22 mouse cellular contexts compared by ENCODE assay signal in genomic region chr16:40697253-40697652, GRCm38 (mm10).
DNase-seq lines count a peak whose midpoint lies in the region; ATAC-seq and TF ChIP-seq lines count a peak whose summit lies in the region.
"Had no signal": no experiment of that assay in that cellular context is flagged by ENCODE, and none has a peak within 500 bp of the region (broad histone marks: within the 10 kb centered on the region; RNA-seq: fewer than 3 reads in every experiment).

No protein-coding gene starts in this region.

- H3K4me1 ChIP-seq in kidney, embryonic 15.5 days, result no peaks in the 10 kb centered on the region
- H3K4me1 ChIP-seq in kidney, postnatal 0 days (replicated peaks; ENCODE audit: insufficient read depth, low read length), result no peaks in the 10 kb centered on the region
- H3K4me1 ChIP-seq in lung, embryonic 14.5 days (ENCODE audit: insufficient read depth), result no peaks in the 10 kb centered on the region
- H3K4me1 ChIP-seq: embryonic facial prominence, embryonic 13.5 days; embryonic facial prominence, embryonic 15.5 days had no signal

- H3K27me3 ChIP-seq in kidney, embryonic 15.5 days, result no peaks in the 10 kb centered on the region
- no peaks in the 10 kb centered on the region for H3K27me3 ChIP-seq in kidney, postnatal 0 days (ENCODE audit: insufficient read depth, low read length)
- no peaks in the 10 kb centered on the region for H3K27me3 ChIP-seq in lung, embryonic 14.5 days (ENCODE audit: insufficient read depth, low read length)
- H3K27me3 ChIP-seq: embryonic facial prominence, embryonic 13.5 days; embryonic facial prominence, embryonic 15.5 days; forebrain, embryonic 13.5 days; forebrain, embryonic 15.5 days had no signal

- no peak overlapping the region for H3K27ac ChIP-seq in kidney, embryonic 15.5 days
- no peak overlapping the region for H3K27ac ChIP-seq in kidney, postnatal 0 days
- H3K27ac ChIP-seq in lung, embryonic 14.5 days (ENCODE audit: low read depth), result no peak overlapping the region
- H3K27ac ChIP-seq: embryonic facial prominence, embryonic 13.5 days; embryonic facial prominence, embryonic 15.5 days; forebrain, embryonic 13.5 days; forebrain, embryonic 15.5 days had no signal

- H3K4me2 ChIP-seq in kidney, embryonic 15.5 days, result no peak overlapping the region
- no peak overlapping the region for H3K4me2 ChIP-seq in kidney, postnatal 0 days (ENCODE audit: low read length)
- no peak overlapping the region for H3K4me2 ChIP-seq in lung, embryonic 14.5 days
- H3K4me2 ChIP-seq: embryonic facial prominence, embryonic 13.5 days; embryonic facial prominence, embryonic 15.5 days; forebrain, embryonic 13.5 days; forebrain, embryonic 15.5 days had no signal

- 49% methylated on average over 3 of the region's 3 CpGs for WGBS in kidney, embryonic 15.5 days
- WGBS in kidney, postnatal 0 days, result 39% methylated on average over 3 of the region's 3 CpGs
- WGBS in lung, embryonic 14.5 days, result 58% methylated on average over 3 of the region's 3 CpGs

- no peak overlapping the region for H3K4me3 ChIP-seq in kidney, embryonic 15.5 days (replicated peaks)
- no peak overlapping the region for H3K4me3 ChIP-seq in kidney, postnatal 0 days (replicated peaks; ENCODE audit: low read depth, low read length)
- no peak overlapping the region for H3K4me3 ChIP-seq in lung, embryonic 14.5 days (ENCODE audit: low read depth, low read length)
- H3K4me3 ChIP-seq: embryonic facial prominence, embryonic 13.5 days; embryonic facial prominence, embryonic 15.5 days; forebrain, embryonic 13.5 days; forebrain, embryonic 15.5 days had no signal

- H3K9ac ChIP-seq in kidney, embryonic 15.5 days, result no peak overlapping the region
- H3K9ac ChIP-seq in kidney, postnatal 0 days (ENCODE audit: low read depth, low read length), result no peak overlapping the region
- no peak overlapping the region for H3K9ac ChIP-seq in lung, embryonic 14.5 days
- H3K9ac ChIP-seq: embryonic facial prominence, embryonic 13.5 days; embryonic facial prominence, embryonic 15.5 days; forebrain, embryonic 13.5 days; forebrain, embryonic 15.5 days had no signal

- H3K9me3 ChIP-seq in kidney, embryonic 15.5 days (replicated peaks), result no peaks in the 10 kb centered on the region
- no peaks in the 10 kb centered on the region for H3K9me3 ChIP-seq in kidney, postnatal 0 days (replicated peaks; ENCODE audit: low read length)
- H3K9me3 ChIP-seq in lung, embryonic 14.5 days (ENCODE audit: low read depth, low read length), result no peaks in the 10 kb centered on the region
- H3K9me3 ChIP-seq: embryonic facial prominence, embryonic 13.5 days; embryonic facial prominence, embryonic 15.5 days; forebrain, embryonic 13.5 days; forebrain, embryonic 15.5 days had no signal

- TF ChIP-seq CTCF in kidney, postnatal 0 days (IDR thresholded peaks at IDR 0.05; ENCODE audit: low read depth), result no peak
- no peak for TF ChIP-seq CTCF in lung, embryonic 14.5 days (IDR thresholded peaks at IDR 0.05; ENCODE audit: low read depth)

- peak; percentile 67; the same call in 1 of the 2 replicates for ATAC-seq in kidney, embryonic 15.5 days (replicated peaks; ENCODE audit: low FRiP score)
- no peak for ATAC-seq in kidney, postnatal 0 days (replicated peaks; ENCODE audit: low FRiP score, low read depth)
- ATAC-seq in lung, embryonic 14.5 days (ENCODE audit: insufficient read depth), result no peak
- no peak for ATAC-seq in erythroblast, adult 5-6 weeks (replicated peaks; ENCODE audit: low FRiP score, poor library complexity, severe bottlenecking)
- ATAC-seq: forebrain, embryonic 13.5 days; forebrain, embryonic 15.5 days had no signal

- DNase-seq in kidney, adult 18-20 months, result no peak
- DNase-seq in kidney, postnatal 0 days (ENCODE audit: low spot score), result peak; percentile 55
- DNase-seq in kidney, adult 8-10 months, result no peak
- DNase-seq in lung, embryonic 14.5 days, result peak; percentile 1
- no peak for DNase-seq in lung, postnatal 25 days (ENCODE audit: low spot score)
- DNase-seq in forelimb bud, embryonic 11.5 days (ENCODE audit: low read depth, low spot score), result peak; percentile 16
- DNase-seq: adrenal gland, adult 2 months; adrenal gland, postnatal 10 days; adrenal gland, postnatal 25 days; cerebellum, adult 11 months; cerebellum, adult 18-20 months; cerebellum, adult 8-10 months; cerebellum, adult 9-11 months; cerebellum, postnatal 14 days; cerebellum, postnatal 36 days; embryo, embryonic 11 days had no signal

- no peaks in the 10 kb centered on the region for H3K36me3 ChIP-seq in kidney, embryonic 15.5 days
- no peaks in the 10 kb centered on the region for H3K36me3 ChIP-seq in kidney, postnatal 0 days (ENCODE audit: insufficient read depth, low read length)
- H3K36me3 ChIP-seq in lung, embryonic 14.5 days (ENCODE audit: insufficient read depth), result no peaks in the 10 kb centered on the region
- H3K36me3 ChIP-seq: embryonic facial prominence, embryonic 13.5 days; embryonic facial prominence, embryonic 15.5 days; forebrain, embryonic 15.5 days had no signal

Comparison
In these comparisons a context has a peak if more than half of its experiments do, and no peak if none do; other contexts are left out.
1. DNase-seq: peak in kidney, postnatal 0 days (single experiment), lung, embryonic 14.5 days (single experiment) and forelimb bud, embryonic 11.5 days (single experiment); none in kidney, adult 18-20 months (single experiment), kidney, adult 8-10 months (0 of 2) and lung, postnatal 25 days (single experiment).